Mouse (Mus musculus): ENCODE measurements around the gene Parp6.

DNA sequence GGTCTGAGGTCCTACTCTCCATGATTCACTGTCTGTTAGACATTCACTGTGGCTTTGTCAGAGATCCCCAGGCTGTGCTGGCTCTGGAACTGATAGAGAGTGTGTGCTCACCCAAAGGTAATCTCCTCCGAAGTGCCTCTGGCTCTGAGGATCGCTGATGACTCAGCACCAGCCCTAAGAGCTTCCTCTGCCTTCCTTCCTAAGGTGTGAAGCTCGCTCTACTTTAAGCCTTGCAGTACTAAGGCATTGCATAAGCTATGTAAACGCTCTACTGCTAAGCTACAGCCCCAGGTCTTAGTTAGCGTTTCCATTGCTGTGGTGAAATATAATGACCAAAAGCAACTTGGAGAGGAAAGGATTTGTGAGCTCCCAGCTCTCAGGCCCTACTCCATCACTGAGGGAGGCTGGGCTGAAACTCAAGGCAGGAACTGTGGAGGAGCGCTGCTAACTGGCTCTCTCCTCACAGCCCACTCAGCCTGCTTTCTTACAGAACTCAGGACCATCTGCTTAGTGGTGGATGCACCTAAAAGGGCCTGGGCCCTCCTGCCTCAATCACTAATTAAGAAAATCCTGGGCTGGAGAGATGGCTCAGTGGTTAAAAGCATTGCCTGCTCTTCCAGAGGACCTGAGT, 70.4 kb downstream of the Parp6 start:
- TF ChIP-seq CTCF (IDR thresholded peaks at IDR 0.05; ENCODE audit: low read depth) (no peak), EP300 (IDR thresholded peaks at IDR 0.05; ENCODE audit: low read depth) (no peak)
